Mouse (Mus musculus) gastrocnemius, postnatal 14 days (tissue): ENCODE results near the gene Bricd5. TPM values are rescaled to one million over a fixed set of nuclear protein-coding genes. Genes with fewer than 3 reads are reported as not detected.

Experiments
- DNase-seq: peaks from one replicate; pipeline ENCODE4 v3.0.0; 2021; ENCODE audit warnings: mixed read lengths
- intact Hi-C: fragments of 180-260 bp; cut with DNase I; formaldehyde crosslinking; loops from one replicate; pipeline ENCODE4 v1.15.1; 2025; ENCODE audit warnings: low total_unique reads
- total RNA-seq, 2 experiments: library from RNA; stranded (reverse); gene quantifications; 2 replicates each; pipeline ENCODE4 v1.2.3; 2021

Gene Bricd5
- total RNA-seq, 2 experiments from 2014 or later: 0.31 TPM; not detected in 1

- intact Hi-C loops: no loop called here
- DNase-seq: no peak
Measured at GRCm38 (mm10) chr17:24507806-24508460, 34.2 kb downstream of the Bricd5 start.

GRCm38 (mm10) chr17:24513609-24514008 is 39.9 kb downstream of the Bricd5 start:
- peak; percentile 45 for DNase-seq
- intact Hi-C loops: no loop called here

GRCm38 (mm10) chr17:24514270-24515257 is 40.9 kb downstream of the Bricd5 start:
- DNase-seq: no peak
- intact Hi-C loops: loop anchor here (5.0 kb wide), 1 partner anchor 32 kb away; no protein-coding TSS in a partner anchor

GRCm38 (mm10) chr17:24520450-24520849 is 46.8 kb downstream of the Bricd5 start:
- DNase-seq: no peak
- intact Hi-C loops: no loop called here

- DNase-seq: no peak
- intact Hi-C loops: loop anchor here (5.0 kb wide), 1 partner anchor 37 kb away; the partner anchor contains the start of gene Caskin1
Measured at GRCm38 (mm10) chr17:24524734-24525133, 51.0 kb downstream of the Bricd5 start.

Other genes with a start within 250 kb of the Bricd5 start
- 1 to 10 TPM; 2.4 to 2.7 TPM for gene Ccnf, start 222.4 kb upstream of the Bricd5 start, total RNA-seq
- under 1 TPM in 1 of 2 experiments, not detected in 1; 0.09 TPM for gene Abca17, start 122.8 kb upstream of the Bricd5 start, total RNA-seq
- gene Abca3, start 121.9 kb upstream of the Bricd5 start, total RNA-seq: 1 to 10 TPM; 9.0 to 9.8 TPM
- 10 to 100 TPM; 48.2 to 51.5 TPM for gene Rnps1, start 59.3 kb upstream of the Bricd5 start, total RNA-seq
- 100 to 1,000 TPM; 133 to 200 TPM for gene Eci1, start 47.2 kb upstream of the Bricd5 start, total RNA-seq
- gene Dnase1l2, start 30.8 kb upstream of the Bricd5 start, total RNA-seq: under 1 TPM; 0.76 to 0.89 TPM
- gene E4f1, start 3.6 kb upstream of the Bricd5 start, total RNA-seq: 10 to 100 TPM in 1 of 2 experiments, 1 to 10 TPM in 1; 8.5 to 10.2 TPM
- gene Pgp, start 3.5 kb upstream of the Bricd5 start, total RNA-seq: 10 to 100 TPM; 44.6 TPM
- gene Mlst8, start 5.2 kb downstream of the Bricd5 start, total RNA-seq: 10 to 100 TPM; 10.7 to 11.6 TPM
- gene Caskin1, start 14.7 kb downstream of the Bricd5 start, total RNA-seq: under 1 TPM; 0.22 to 0.31 TPM
- 10 to 100 TPM; 31.9 to 33.4 TPM for gene Traf7, start 54.1 kb downstream of the Bricd5 start, total RNA-seq
- under 1 TPM; 0.21 to 0.27 TPM for gene Rab26, start 60.3 kb downstream of the Bricd5 start, total RNA-seq
- 10 to 100 TPM; 32.0 to 36.1 TPM for gene Pkd1, start 76.0 kb downstream of the Bricd5 start, total RNA-seq
- gene Tsc2, start 158.7 kb downstream of the Bricd5 start, total RNA-seq: 10 to 100 TPM; 50.6 to 53.0 TPM
- gene Nthl1, start 158.8 kb downstream of the Bricd5 start, total RNA-seq: 1 to 10 TPM; 2.2 to 3.6 TPM
- 10 to 100 TPM; 36.2 to 46.3 TPM for gene Slc9a3r2, start 176.4 kb downstream of the Bricd5 start, total RNA-seq
- not detected for gene Npw, start 184.6 kb downstream of the Bricd5 start, total RNA-seq
- 10 to 100 TPM; 13.9 to 16.3 TPM for gene Zfp598, start 195.8 kb downstream of the Bricd5 start, total RNA-seq
- not detected for gene Syngr3, start 216.1 kb downstream of the Bricd5 start, total RNA-seq
- gene Gfer, start 222.3 kb downstream of the Bricd5 start, total RNA-seq: 10 to 100 TPM; 23.0 to 25.0 TPM
- under 1 TPM; 0.44 to 0.94 TPM for gene Noxo1, start 222.3 kb downstream of the Bricd5 start, total RNA-seq
- 10 to 100 TPM; 16.3 to 19.6 TPM for gene Tbl3, start 233.8 kb downstream of the Bricd5 start, total RNA-seq
- gene Rnf151, start 244.2 kb downstream of the Bricd5 start, total RNA-seq: not detected
- gene Rps2, start 244.2 kb downstream of the Bricd5 start, total RNA-seq: 100 to 1,000 TPM; 643 to 719 TPM